Mouse (Mus musculus): ENCODE measurements around the gene Scaf4. TPM values are rescaled to one million over a fixed set of nuclear protein-coding genes. Genes with fewer than 3 reads are reported as not detected.
"Not testable (repeated sequence)": the region's sequence is repeated elsewhere in the genome, so short reads cannot be mapped to it uniquely, and the experiment has no call there.

Gene Scaf4
- total RNA-seq, 1 experiment from 2014 or later: 50.0 TPM

DNA sequence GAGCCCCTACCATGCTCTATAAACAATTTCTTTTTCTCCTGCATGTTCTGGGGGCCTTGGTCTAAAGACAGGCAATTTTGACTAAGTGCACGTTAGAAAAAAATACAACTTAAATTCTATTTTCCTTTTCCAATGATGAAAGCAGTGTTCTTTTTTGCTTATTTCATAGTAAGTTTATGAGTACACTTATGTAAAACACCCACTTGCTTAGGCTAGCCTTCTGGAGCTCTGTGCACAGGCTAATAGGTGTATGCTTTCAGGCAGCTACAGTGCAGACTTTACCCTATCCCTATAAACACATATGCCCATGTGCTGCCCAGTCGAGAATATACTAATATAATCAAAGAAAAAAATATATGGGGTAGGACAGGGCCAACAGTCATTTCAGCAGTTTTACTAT lies 31.8 kb downstream of the Scaf4 start:
- ATAC-seq (ENCODE audit: extremely low read depth, insufficient number of reproducible peaks, low FRiP score, poor library complexity, severe bottlenecking): no peak

GRCm38 (mm10) chr16:90251256-90251655 lies 33.0 kb downstream of the Scaf4 start:
- ATAC-seq (ENCODE audit: extremely low read depth, insufficient number of reproducible peaks, low FRiP score, poor library complexity, severe bottlenecking): not testable (repeated sequence)

DNA sequence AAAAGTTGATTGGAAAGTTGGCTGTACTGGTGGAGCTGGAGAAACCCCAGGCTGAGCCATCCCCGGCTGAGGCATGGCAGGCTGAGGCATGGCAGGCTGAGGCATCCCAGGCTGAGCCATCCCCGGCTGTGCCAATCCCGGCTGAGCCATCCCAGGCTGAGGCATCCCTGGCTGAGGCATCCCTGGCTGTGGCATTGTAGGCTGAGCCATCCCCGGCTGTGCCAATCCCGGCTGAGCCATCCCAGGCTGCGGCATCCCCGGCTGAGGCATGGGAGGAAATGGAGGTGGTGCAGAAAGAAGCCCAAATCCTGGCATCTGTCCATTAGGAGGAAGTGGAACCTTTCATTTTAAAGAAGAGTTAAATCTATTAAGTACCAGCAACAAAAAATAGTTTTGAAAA lies 34.2 kb downstream of the Scaf4 start:
- ATAC-seq (ENCODE audit: extremely low read depth, insufficient number of reproducible peaks, low FRiP score, poor library complexity, severe bottlenecking): no peak

DNA sequence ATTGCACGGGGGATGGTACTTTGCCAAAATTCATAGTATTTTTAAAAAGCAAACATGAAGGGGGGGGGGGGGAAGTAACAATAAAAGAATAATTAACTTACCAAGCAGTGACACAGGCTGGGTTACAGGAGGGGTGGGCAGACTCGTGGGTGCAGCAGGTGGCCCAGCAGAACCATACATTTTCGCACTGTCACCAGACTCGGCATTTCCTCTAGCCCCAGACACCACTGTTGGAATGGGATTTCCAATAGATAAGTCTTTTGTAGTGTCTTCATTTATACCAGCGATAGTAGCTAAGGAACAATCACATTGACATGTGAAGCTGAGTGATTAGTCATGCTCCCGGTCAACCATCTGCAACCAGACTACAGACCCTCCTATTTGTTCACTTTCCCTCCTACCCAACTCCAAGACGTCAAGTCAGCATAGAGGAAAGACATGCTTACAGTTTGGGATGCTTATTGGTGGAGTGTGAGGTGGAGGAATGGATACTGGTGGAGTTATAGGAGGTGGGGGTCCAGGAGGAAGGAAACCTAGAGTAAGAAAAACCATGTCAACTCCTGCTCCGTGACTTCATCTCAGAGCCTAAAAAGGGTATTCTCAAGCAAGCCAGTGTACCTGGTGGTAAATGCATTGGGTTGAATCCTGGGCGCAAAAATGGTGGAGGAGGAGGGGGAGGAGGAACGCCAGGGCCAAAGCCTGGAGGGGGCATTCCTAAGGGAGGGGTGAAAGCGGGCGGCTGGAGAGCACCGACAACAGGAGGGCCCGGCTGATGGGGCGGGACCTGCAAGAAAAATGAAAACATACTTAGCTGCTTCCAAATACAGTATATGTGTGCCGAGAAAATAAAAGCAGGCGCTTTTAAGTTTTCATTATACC lies 41.6 kb downstream of the Scaf4 start:
- ATAC-seq (ENCODE audit: extremely low read depth, insufficient number of reproducible peaks, low FRiP score, poor library complexity, severe bottlenecking): no peak

GRCm38 (mm10) chr16:90241875-90242274 lies 42.4 kb downstream of the Scaf4 start:
- no peak for ATAC-seq (ENCODE audit: extremely low read depth, insufficient number of reproducible peaks, low FRiP score, poor library complexity, severe bottlenecking)

GRCm38 (mm10) chr16:90239128-90239746 lies 45.1 kb downstream of the Scaf4 start:
- no peak for ATAC-seq (ENCODE audit: extremely low read depth, insufficient number of reproducible peaks, low FRiP score, poor library complexity, severe bottlenecking)

DNA sequence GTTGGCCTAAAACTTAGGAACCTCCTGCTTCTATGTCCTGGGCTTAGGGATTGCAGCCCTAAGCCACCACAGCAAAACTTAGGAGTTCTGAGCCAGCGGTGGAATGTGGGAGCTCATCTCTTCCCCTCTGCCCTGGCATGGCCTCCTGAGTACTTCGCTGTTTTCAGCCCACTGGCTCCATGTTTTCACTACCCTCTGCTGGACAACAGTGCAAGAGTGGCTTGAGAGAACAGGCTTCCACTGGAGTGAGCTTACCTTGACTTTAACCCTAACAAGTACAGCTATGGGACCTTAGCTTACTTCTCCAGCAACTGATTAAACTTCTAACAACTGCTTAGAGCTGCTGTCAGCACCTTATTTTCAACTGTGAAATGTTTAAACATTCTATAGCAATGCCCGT lies 49.1 kb downstream of the Scaf4 start:
- no peak for ATAC-seq (ENCODE audit: extremely low read depth, insufficient number of reproducible peaks, low FRiP score, poor library complexity, severe bottlenecking)

DNA sequence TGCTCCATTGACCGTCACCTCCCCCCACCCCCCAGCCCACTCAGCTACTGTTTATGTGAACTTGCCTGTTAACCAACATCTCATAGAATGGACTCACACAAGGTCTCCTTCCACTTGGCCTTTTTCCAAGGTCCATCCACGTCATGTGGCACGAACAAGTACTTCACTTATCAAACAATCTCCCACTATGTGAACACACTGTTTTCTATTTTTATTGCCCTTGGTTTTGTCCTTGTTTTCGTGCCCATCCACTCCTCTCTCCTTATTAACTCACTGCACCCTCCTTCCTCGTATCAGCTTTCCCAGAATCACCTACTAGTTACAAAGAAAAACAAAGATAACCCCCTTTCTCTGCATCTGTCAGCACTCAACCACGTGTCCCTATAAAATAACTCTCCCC lies 49.7 kb downstream of the Scaf4 start:
- ATAC-seq (ENCODE audit: extremely low read depth, insufficient number of reproducible peaks, low FRiP score, poor library complexity, severe bottlenecking): no peak

DNA sequence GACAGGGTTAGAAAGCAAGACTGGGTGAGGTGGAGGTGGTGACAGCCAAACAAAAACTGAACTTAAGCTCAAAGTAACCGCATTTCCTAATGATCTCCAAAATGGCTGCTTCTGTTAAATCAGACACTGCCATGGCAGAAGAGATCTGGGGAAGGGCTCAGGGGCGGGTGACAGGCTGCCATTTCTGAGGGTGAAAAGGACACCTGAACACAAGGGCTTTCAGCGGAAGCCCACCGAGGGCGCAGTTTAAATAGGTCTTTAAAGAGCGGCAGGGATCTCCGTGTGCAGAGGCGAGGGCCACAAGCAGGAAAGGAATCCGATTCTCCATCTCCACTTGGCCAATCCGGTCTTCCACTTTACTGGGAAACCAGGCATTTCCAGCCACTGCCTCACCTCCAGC lies 50.6 kb downstream of the Scaf4 start:
- no peak for ATAC-seq (ENCODE audit: extremely low read depth, insufficient number of reproducible peaks, low FRiP score, poor library complexity, severe bottlenecking)

DNA sequence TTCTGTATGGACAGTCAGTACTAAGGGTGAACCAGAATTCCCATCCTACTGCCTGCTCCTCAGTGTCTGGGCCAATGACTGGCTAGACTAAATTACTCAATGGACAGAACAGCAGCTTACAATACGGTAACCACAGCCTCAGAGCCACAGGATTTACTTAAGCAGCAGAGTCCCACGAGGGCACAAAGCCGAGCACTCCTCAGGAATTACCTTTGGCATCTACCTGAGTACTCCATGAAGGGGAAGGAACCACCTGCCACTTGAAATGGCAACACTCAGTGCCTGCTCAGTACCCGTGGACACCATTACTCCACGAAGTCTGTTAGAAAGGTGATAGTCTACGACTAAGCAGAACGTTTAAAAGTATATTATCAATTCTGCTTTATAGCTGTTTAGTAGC lies 53.0 kb downstream of the Scaf4 start:
- ATAC-seq (ENCODE audit: extremely low read depth, insufficient number of reproducible peaks, low FRiP score, poor library complexity, severe bottlenecking): no peak

GRCm38 (mm10) chr16:90229897-90230296 lies 54.4 kb downstream of the Scaf4 start:
- no peak for ATAC-seq (ENCODE audit: extremely low read depth, insufficient number of reproducible peaks, low FRiP score, poor library complexity, severe bottlenecking)

DNA sequence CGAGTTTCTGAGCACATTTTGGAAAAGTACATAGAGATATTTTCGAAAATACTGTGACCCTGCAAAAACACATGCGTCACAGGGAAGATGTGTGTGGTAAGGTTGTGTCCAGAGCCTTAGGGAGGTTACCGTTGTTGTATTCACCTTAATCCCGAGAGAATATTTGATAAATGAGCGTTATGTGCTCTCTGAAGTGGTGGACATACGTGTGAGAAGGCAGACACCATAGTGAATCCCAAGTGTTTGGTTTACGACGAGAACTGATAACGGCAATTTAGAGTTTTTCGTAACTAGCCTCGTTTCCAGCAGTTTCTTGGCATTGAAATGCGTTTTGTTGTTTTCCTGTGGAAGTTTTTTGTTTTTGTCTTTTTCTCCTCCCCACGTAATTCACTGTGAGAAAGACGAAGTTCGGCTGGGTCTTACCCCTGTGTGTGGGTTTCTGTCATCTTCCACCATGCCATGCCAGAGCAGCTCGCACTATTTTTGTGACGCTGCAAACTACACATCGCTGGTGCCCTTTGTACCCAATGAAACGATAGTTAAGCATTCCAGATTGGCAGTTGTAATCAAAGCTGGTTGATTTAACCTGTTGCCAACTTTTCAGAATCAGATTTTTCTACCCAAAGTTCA lies 62.7 kb downstream of the Scaf4 start:
- no peak for ATAC-seq (ENCODE audit: extremely low read depth, insufficient number of reproducible peaks, low FRiP score, poor library complexity, severe bottlenecking)

DNA sequence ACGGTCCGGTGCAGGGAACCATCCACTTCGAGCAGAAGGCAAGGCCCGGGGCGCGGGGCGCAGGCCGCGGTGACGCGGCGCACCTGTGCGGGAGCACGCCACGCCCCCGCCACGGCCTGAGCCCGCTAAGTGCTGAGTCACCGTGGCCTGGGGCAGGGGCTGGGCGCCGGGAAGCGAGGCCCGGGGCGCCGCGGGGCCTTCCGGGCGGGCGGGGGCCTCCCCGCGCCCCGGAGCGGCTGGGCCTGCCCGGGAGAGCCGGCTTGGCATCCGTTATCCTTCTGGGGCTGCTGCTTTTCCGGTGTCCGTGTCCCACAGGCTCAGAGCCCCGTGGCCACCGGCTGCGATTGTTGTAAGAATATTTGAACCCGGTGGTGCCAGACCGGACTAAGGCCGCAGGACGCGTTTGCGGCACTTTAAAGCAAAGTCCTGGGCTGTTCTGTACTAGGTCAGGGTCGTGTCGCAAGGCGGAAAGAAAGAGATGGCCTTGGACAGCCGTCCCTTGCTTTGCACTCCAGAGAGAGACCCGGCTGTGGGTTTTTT lies 63.3 kb downstream of the Scaf4 start:
- ATAC-seq (ENCODE audit: extremely low read depth, insufficient number of reproducible peaks, low FRiP score, poor library complexity, severe bottlenecking): peak; percentile 20; the same call in 1 of the 2 replicates

DNA sequence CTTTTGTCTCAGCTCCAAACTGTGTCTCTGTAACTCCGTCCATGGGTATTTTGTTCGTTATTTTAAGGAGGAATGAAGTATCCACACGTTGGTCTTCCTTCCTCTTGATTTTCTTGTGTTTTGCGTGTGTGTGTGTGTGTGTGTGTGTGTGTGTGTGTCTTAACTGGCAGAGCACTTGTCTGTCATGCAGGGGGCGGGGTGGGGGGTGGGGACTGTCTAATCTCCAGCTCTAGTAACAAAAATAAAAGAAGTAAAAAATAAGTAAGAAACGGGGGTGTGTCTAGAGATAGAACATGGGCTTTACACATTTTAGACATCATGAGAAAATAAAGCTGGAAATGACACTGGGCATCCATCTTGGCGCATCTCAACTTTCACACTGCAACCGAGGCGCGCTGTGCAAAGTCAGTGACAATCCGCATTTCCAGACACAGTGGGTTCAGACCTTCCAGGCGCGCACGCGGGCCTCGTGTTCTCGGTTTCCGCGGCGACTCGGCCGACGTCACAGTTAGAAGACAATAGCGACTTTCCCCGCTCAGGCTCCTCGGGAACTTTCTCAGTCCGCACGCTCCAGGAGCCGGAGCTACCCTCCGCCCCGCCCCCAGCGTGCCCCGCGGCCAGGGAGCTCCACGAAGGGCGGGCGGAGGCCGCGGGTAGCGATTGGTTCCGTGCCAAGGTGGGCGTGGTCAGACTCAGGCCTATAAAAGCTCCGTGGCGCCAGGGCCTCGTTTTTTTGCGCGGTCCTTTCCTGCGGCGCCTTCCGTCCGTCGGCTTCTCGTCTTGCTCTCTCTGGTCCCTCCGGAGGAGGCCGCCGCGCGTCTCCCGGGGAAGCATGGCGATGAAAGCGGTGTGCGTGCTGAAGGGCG lies 64.0 kb downstream of the Scaf4 start, which contains the start of gene Sod1:
TSS of gene Sod1 (plus strand) at position 729 of the 866 bp plus-strand sequence.
- ATAC-seq (ENCODE audit: extremely low read depth, insufficient number of reproducible peaks, low FRiP score, poor library complexity, severe bottlenecking): peak; percentile 91

DNA sequence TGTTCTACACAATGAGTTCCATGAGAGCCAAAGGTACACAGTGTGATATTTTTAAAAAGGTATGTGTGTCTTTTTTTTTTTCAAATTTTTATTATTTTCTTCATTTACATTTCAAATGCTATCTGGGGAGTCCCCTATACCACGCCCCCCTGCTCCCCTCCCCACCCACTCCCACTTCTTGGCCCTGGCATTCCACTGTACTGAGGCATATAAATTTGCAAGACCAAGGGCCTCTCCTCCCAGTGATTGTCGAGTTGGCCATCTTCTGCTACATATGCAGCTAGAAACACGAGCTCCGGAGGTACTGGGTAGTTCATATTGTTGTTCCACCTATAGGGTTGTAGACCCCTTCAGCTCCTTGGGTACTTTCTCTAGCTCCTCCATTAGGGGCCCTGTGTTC lies 64.9 kb downstream of the Scaf4 start:
- ATAC-seq (ENCODE audit: extremely low read depth, insufficient number of reproducible peaks, low FRiP score, poor library complexity, severe bottlenecking): not testable (repeated sequence)

DNA sequence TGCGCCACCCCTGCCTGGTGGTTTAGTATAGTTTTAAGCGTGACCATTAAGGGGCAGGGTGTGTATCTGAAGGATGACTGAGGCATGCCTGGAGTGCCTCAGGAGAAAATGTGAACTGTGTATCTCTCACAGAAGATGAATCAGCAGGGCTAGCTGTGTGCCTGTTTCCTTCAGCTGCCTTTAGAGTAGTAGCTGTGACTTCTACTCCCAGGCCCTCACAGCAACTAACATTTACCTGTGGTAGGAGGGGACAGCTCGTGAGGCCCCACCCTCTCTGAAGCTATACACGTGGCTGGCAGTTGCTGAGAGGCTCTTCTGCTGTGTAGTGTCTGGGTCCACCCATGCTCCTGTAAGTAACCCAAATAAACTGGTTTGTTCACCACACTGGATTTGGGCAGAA lies 66.4 kb downstream of the Scaf4 start:
- ATAC-seq (ENCODE audit: extremely low read depth, insufficient number of reproducible peaks, low FRiP score, poor library complexity, severe bottlenecking): no peak

GRCm38 (mm10) chr16:90217356-90217755 lies 66.9 kb downstream of the Scaf4 start:
- ATAC-seq (ENCODE audit: extremely low read depth, insufficient number of reproducible peaks, low FRiP score, poor library complexity, severe bottlenecking): no peak

DNA sequence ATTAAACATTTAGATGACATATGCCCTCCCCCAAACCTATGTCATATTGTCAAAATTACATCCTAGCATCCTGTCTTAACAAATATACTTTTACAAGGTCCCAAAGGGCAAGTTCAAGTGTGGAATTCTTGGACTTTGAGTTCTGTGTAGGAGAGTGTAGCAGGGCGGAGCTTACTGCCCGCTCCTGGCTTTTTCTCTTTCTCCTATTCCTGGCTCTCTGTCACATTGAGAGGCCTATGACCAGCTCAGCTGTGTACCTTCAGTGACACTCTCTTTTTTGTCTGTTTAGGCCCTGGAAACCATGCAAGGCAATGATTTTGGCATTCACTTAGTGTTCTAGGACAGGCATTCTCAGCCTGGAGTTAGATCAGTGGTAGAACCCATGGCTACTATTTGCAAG lies 67.9 kb downstream of the Scaf4 start:
- no peak for ATAC-seq (ENCODE audit: extremely low read depth, insufficient number of reproducible peaks, low FRiP score, poor library complexity, severe bottlenecking)

- not testable (repeated sequence) for ATAC-seq (ENCODE audit: extremely low read depth, insufficient number of reproducible peaks, low FRiP score, poor library complexity, severe bottlenecking)
Measured at GRCm38 (mm10) chr16:90215879-90216278, 68.4 kb downstream of the Scaf4 start.

Data from neutrophil, adult 5-6 weeks (primary cell).